Mouse (Mus musculus) T-helper 17 cell (primary cell): Measurements from ENCODE around the gene Zfp319.

Experiments
- in situ Hi-C, 2 experiments: fragments of 300-600 bp; cut with MboI, MseI; formaldehyde crosslinking; loops; 1 replicate in 1 of 2; 2 replicates in 1 of 2; pipeline ENCODE4 v1.15.1; 2025; ENCODE audit warnings: high pct_unique_total_duplicates in 2 of 2

Gene Zfp319

GRCm38 (mm10) chr8:95352151-95352870 is 20.6 kb upstream of the Zfp319 start, which contains the start of gene Mmp15:
Gene Mmp15 (plus strand): TSS chr8:95352268.
- in situ Hi-C loops: loop anchor here in 1 of 2 experiments (5.0 kb wide), 1 partner anchor 70 kb away; no protein-coding TSS in a partner anchor

DNA sequence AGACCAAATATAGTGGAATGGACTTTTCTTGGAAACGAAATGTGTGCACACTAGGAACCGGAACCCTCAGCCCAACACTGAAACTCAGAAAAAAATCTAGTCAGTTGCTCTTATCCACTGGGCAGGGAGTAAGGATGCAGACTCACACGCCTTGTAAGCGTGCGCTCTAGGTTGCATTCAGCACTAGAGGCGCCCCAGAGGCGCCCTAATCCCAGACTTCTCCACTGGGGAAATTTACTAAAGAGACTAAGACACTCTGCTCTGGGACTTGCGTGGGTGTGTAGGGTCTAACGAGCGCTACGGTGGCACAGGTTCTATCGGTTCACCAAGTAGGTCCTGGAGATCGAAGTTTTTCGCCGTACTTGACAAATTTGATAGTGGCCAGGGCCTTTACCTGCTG is 19.7 kb upstream of the Zfp319 start:
- in situ Hi-C loops: loop anchor here in 1 of 2 experiments (5.0 kb wide), 1 partner anchor 71 kb away; no protein-coding TSS in a partner anchor

DNA sequence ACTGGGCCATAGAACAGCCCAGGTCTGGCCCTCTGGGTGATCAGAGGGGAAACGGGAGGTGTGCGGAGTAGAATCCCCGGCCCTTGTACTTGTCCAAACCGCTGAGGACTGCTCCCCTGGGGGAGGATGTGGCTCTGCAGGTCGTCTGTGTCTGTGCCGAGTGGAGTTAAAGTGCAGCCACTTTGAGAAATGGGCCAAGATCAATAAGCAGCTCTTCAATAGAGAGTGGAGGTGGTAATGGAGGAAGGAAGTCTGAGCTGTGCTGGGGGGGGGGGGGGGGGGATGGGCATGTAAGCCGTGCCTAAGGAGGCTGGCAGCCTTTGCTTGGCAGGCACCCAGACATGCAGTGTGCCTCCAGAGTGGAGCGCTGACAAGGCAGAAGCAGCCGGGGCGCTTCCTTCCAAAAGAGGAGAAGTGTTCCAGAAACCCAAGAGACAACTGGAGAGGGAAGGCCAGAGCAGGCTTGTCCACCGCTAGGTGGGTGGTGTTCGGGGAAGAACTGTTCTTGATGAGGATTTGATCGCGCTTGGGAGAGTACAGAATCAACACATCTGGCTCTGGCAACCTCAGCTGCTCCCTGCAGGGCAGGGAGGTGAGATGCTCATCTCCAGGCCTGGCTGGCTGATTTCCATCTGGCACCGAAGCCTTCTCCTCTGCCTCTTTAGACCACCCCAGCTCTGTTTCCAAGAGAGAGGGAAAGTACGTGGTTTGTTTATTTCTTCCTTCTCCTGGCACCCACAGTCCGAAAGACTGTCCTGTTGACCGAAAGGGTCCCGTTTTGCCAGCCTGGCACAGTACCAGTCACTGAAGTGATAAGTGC is 17.3 kb upstream of the Zfp319 start:
- in situ Hi-C loops: no loop called here

DNA sequence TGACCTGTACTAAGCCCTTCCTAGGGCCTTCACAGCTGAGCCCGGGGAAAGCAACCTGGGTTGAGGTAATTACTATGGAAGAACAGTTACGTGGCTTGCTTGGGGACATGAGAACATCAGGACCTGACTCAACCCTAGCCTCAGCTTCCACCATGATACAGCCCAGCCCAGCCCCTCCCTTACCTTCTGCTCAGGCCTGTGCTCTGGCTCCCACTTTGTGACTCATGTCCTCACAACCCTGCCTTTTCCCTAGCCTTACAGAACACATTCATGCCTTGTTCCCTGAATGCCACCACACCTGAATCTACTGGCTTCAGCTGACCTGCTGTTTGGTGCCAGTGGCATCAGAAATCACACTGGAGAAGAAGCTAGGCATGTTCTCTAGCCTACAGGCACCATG is 16.6 kb upstream of the Zfp319 start:
- in situ Hi-C loops: no loop called here

- in situ Hi-C loops: no loop called here
Observed at GRCm38 (mm10) chr8:95346643-95347545, 15.1 kb upstream of the Zfp319 start.

DNA sequence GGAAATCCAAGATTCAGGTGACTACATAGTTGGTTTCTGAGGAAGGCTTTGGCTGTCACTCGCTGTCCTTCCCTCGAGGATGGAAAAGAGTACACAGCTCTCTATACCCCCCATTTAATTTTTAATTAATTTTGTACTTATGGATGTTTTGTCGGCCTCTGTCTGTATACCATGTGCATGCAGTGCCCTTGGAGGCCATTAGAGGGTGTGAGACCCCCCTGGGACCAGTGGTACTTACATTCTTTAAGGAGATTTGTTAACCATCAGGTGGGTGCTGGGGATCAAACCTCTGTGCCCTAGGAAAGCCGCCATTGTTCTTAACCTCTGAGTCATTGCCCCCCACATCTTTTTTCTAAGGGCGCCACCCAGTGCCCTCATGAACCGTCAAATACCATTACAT is 12.9 kb upstream of the Zfp319 start:
- in situ Hi-C loops: no loop called here

DNA sequence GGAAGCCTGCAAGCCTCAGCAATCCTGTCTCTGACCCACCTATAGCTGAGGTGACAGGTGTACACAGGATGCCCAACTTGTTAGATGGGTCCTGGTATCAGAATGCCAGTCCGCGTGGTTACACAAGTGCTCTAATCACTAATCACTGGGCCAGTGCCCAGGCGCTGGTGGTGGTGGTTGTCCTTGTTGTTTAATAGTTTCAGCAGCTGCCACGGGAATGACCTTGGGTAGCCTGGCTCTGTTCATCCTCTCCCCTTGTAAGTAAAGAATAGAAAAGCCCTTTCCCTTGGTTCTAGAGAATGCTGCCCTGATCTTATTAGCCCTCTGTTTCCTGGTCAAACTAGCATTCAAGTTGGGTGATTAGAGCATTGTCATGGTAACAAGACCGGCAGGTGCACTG is 10.0 kb upstream of the Zfp319 start:
- in situ Hi-C loops: no loop called here

- in situ Hi-C loops: no loop called here
Observed at GRCm38 (mm10) chr8:95336363-95336762, 4.6 kb upstream of the Zfp319 start.

- in situ Hi-C loops: no loop called here
Observed at GRCm38 (mm10) chr8:95335706-95336105, 4.0 kb upstream of the Zfp319 start.

- in situ Hi-C loops: loop anchor here in 1 of 2 experiments (5.0 kb wide), 2 partner anchors 95 to 370 kb away; no protein-coding TSS in a partner anchor
Observed at GRCm38 (mm10) chr8:95332437-95333199, 868 bp upstream of the Zfp319 start.

- in situ Hi-C loops: loop anchor here in 1 of 2 experiments (5.0 kb wide), 2 partner anchors 96 to 371 kb away; no protein-coding TSS in a partner anchor
Observed at GRCm38 (mm10) chr8:95331156-95331719, 512 bp downstream of the Zfp319 start.

GRCm38 (mm10) chr8:95330367-95330766 is 1.4 kb downstream of the Zfp319 start:
- in situ Hi-C loops: loop anchor here in 1 of 2 experiments (5.0 kb wide), 2 partner anchors 97 to 372 kb away; no protein-coding TSS in a partner anchor

DNA sequence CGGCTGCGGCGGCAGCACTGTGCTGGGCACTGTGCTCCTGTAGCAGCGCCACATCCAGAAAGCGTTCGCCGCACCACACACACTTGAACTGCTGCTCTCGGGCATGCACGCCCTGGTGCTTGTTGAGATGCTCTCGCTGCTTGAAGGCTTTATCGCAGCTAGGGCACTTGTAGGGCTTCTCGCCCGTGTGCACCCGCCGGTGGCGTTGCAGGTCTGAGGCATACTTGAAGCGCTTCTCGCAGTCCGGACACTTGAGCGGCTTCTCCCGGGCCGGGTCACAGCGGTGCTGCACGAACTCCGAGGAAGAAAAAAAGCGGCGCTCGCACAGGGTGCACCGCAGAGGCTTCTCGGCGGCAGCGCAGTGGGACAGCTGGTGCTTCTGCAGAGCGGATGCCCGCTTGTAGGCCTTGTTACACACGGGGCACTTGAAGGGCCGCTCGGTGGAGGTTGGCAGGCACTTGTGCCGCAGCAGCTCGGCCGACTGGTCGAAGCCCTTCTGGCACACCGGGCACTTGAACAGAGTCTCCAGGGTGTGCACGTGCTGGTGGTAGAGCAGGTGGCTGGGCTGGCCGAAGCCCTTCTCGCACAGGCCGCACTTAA is 3.8 kb downstream of the Zfp319 start:
- in situ Hi-C loops: no loop called here

DNA sequence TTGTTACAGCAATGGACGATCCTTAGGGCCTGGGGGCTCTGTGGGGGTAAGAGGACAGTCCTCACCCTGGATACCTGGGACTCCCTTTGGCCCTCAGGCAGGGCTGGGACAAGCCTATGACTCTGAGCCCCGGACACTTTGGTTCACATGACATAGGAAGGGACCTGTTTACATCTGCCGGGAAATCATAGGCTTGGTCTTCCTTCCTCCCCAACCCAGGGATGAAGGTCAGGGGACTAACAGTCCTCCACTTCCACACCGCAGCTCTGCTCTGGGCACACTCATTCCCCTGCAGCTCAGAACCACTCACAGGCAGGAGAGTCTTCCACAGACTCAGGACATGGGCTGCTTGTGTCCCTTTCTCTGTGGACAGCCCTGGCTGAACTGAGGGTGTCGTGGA is 4.9 kb downstream of the Zfp319 start:
- in situ Hi-C loops: no loop called here

DNA sequence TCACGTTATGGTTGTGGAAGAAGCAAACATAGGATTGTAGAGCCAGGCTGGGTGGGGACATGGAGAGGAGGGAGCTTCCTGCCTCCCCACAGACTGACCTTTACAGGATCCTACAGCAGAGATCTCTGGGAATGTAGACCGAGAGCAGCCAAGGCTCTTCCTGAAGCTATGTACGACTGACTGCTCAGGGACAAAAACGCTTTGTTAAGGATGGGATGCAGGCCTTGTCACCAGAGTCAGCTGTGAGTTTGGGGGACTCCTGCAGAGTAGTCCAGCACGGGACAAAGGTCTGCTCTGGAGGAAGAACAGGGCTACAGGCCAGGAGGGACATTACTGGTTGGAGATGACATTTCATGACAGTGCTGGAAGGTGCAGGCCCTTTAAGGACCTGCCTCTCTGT is 7.1 kb downstream of the Zfp319 start:
- in situ Hi-C loops: no loop called here

DNA sequence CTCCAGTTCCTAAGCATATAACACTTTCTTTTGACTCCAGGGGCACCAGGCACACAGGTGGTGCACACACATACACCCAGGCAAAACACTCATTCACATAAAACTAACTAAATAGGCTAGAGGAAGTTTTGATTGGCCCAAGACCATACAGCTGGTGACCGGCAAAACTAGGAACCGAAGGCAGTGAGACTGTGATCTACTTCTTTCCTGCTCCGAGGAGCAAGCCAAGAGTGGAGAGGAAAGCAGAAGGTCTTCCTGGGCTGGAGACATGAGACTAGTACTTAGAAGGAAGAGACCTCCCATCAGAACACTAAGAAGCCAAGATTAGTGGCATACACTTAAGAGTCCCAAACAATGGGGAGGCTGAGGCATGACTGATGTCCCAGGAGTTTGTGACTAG is 8.5 kb downstream of the Zfp319 start:
- in situ Hi-C loops: no loop called here

GRCm38 (mm10) chr8:95320224-95321139 is 11.3 kb downstream of the Zfp319 start:
- in situ Hi-C loops: no loop called here

DNA sequence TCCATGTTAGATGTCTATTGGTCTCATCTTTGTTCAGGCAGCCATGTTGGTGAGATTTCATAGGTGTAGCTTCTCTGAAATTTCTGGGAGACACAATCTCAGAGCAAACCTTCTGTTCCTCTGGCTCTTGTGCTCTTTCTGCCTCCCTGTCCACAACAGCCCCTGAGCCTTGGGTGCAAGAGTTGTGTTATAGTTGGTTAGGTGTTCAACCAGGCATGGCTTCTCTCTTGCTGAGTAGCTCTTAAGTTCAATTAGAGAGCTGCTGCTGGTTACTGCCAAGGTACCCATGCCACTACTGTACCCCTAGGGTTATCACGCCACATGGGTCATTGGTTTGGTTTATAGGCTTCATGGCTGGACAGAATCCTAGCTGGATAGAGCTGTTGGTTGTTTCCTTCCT is 16.4 kb downstream of the Zfp319 start:
- in situ Hi-C loops: no loop called here

DNA sequence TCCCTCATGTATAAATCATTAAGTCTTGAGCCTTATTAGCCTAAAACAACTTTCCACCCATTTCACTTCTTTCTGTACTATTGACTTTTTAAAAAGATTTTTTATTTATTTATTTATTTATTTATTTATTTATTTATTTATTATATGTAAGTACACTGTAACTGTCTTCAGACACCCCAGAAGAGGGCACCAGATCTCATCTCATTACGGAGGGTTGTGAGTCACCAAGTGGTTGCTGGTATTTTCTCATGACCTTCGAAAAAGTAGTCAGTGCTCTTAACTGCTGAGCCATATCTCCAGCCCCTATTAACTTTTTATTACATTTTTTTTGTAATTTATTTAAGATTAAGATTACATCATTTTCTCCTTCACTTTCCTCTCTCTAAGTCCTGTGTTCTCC is 17.0 kb downstream of the Zfp319 start:
- in situ Hi-C loops: loop anchor here in 1 of 2 experiments (5.0 kb wide), 1 partner anchor 62 kb away; no protein-coding TSS in a partner anchor
